Mouse (Mus musculus) small intestine, adult 2 months (tissue): Measurements from ENCODE around the gene Mob1b.

Experiments used
- CTCF ChIP-seq: fragments of 200-500 bp; IDR thresholded peaks from 2 replicates; pipeline ENCODE4 v1.5.1; 2012; ENCODE audit warnings: low read depth, mild to moderate bottlenecking, control low read depth, inconsistent platforms, low read length, moderate library complexity, mixed read lengths; ENCODE audit not compliant: insufficient replicate concordance, insufficient read length; ENCODE audit errors: extremely low read depth
- POLR2A ChIP-seq: fragments of 200-500 bp; IDR thresholded peaks from 2 replicates; pipeline ENCODE4 v1.6.1; 2012; ENCODE audit warnings: low read depth, mild to moderate bottlenecking, control low read depth, inconsistent platforms, low read length, moderate library complexity

DNA sequence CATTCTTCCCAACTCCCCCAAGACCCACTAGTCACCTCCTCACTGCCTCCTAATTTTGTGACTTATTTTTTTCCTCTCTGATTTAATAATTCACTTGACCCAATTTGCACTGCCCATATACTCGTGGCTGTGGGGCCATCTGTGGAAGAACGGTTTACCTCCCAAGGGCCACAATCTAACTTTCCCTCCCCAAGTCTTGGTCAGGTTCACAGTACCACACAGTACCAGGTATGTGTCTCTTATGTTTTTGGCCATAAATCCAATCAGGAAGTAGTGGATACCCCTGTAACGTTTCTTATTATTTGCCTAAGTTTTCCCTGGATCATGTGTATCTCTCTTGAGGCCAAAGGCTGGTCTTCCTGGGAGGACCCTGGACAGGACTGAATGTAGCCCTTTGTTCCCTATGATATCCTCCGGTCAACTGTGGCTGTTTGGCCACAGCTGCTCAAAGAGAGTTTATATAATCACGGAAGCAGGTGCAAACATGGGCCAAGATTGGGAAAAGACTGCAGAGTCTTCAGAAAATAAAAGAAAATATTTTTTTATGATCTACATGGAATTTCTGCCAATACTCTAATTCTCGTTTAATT lies 29.1 kb upstream of the Mob1b start:
- TF ChIP-seq CTCF = no peak
- no peak for TF ChIP-seq POLR2A
